Mouse (Mus musculus) MEL (cell line): Measurements from ENCODE around the gene Matn1. TPM values are rescaled to one million over a fixed set of nuclear protein-coding genes. Genes with fewer than 3 reads are reported as not detected.

ENCODE experiments used
- DNase-seq: peaks from one replicate; pipeline ENCODE4 v3.0.0; 2011; ENCODE audit warnings: low read depth, low spot score
- H3K27ac ChIP-seq: 2 replicates; pipeline ENCODE4 v1.5.1; 2012; ENCODE audit warnings: low read depth, mild to moderate bottlenecking, control low read depth, low read length, moderate library complexity; ENCODE audit not compliant: control insufficient read depth
- H3K27me3 ChIP-seq, 2 experiments: fragments of 150-350 bp in 1 of 2; sonication (generic) in 1 of 2; 2 replicates each; pipeline ENCODE4 v1.6.1; 2012; ENCODE audit warnings: low read length in 2 of 2, mild to moderate bottlenecking in 2 of 2, improper control_type of control experiment in 1 of 2, moderate library complexity in 1 of 2; ENCODE audit not compliant: insufficient read depth in 2 of 2, control insufficient read depth in 1 of 2
- H3K36me3 ChIP-seq, 2 experiments: 2 replicates each; pipeline ENCODE4 v1.6.1; 2012 to 2014; ENCODE audit warnings: low read length in 2 of 2, improper control_type of control experiment in 1 of 2, inconsistent platforms in 1 of 2, mild to moderate bottlenecking in 1 of 2; ENCODE audit not compliant: insufficient read depth in 2 of 2, control insufficient read depth in 1 of 2
- H3K4me1 ChIP-seq, 2 experiments: fragments of 150-350 bp in 1 of 2; sonication (generic) in 1 of 2; 2 replicates each; pipeline ENCODE4 v1.6.1; 2012; ENCODE audit warnings: low read length in 2 of 2, improper control_type of control experiment in 1 of 2, mild to moderate bottlenecking in 1 of 2; ENCODE audit not compliant: insufficient read depth in 2 of 2, control insufficient read depth in 1 of 2
- H3K4me3 ChIP-seq, 2 experiments: fragments of 150-350 bp in 1 of 2; sonication (generic) in 1 of 2; 2 replicates each; pipeline ENCODE4 v1.5.1; 2012; ENCODE audit warnings: low read depth in 2 of 2, low read length in 2 of 2, mild to moderate bottlenecking in 2 of 2, moderate library complexity in 2 of 2, control low read depth in 1 of 2, improper control_type of control experiment in 1 of 2; ENCODE audit not compliant: control insufficient read depth in 1 of 2, insufficient read depth in 1 of 2
- H3K79me2 ChIP-seq: 2 replicates; pipeline ENCODE4 v1.6.1; 2012; ENCODE audit warnings: mild to moderate bottlenecking, low read length, moderate library complexity; ENCODE audit not compliant: control insufficient read depth, poor library complexity, insufficient read depth
- H3K9ac ChIP-seq: 2 replicates; pipeline ENCODE4 v1.6.1; 2012; ENCODE audit warnings: low read depth, mild to moderate bottlenecking, control low read depth, low read length, moderate library complexity; ENCODE audit not compliant: control insufficient read depth, poor library complexity, severe bottlenecking
- H3K9me3 ChIP-seq: fragments of 150-350 bp; sonication (generic); replicated peaks from 2 replicates; pipeline ENCODE4 v1.6.1; 2012; ENCODE audit warnings: mild to moderate bottlenecking, low read length, improper control_type of control experiment, moderate library complexity; ENCODE audit not compliant: insufficient read depth
- CHD1 ChIP-seq: IDR thresholded peaks from 2 replicates; pipeline ENCODE4 v1.6.1; 2012; ENCODE audit warnings: low read depth, mild to moderate bottlenecking, inconsistent platforms, low read length, improper control_type of control experiment
- CHD2 ChIP-seq: IDR thresholded peaks from 2 replicates; pipeline ENCODE4 v1.6.1; 2011; ENCODE audit warnings: low read length, improper control_type of control experiment
- CTCF ChIP-seq, 3 experiments: IDR thresholded peaks in 2 of 3; conservative IDR thresholded peaks in 1 of 3; 2 replicates each; pipeline ENCODE4 v1.5.1; 2011 to 2012; ENCODE audit warnings: low read length in 3 of 3, low read depth in 2 of 3, mild to moderate bottlenecking in 2 of 3, improper control_type of control experiment in 1 of 3, inconsistent platforms in 1 of 3, mixed read lengths in 1 of 3, moderate library complexity in 1 of 3; ENCODE audit not compliant: control insufficient read depth in 1 of 3, insufficient read depth in 1 of 3, poor library complexity in 1 of 3, severe bottlenecking in 1 of 3
- ELF1 ChIP-seq: IDR thresholded peaks from 2 replicates; pipeline ENCODE4 v1.6.1; 2014; ENCODE audit warnings: low read depth, mild to moderate bottlenecking, inconsistent platforms, low read length, improper control_type of control experiment, moderate library complexity
- GATA1 ChIP-seq: IDR thresholded peaks from 2 replicates; pipeline ENCODE4 v1.6.1; 2011; ENCODE audit warnings: low read depth, low read length, improper control_type of control experiment
- MAFK ChIP-seq: IDR thresholded peaks from 2 replicates; pipeline ENCODE4 v1.6.1; 2011; ENCODE audit warnings: low read depth, mild to moderate bottlenecking, low read length, improper control_type of control experiment, borderline replicate concordance
- MAX ChIP-seq: IDR thresholded peaks from 2 replicates; pipeline ENCODE4 v1.6.1; 2011; ENCODE audit warnings: low read length, improper control_type of control experiment
- MXI1 ChIP-seq: IDR thresholded peaks from 2 replicates; pipeline ENCODE4 v1.6.1; 2011; ENCODE audit warnings: mild to moderate bottlenecking, low read depth, low read length, improper control_type of control experiment
- MYB ChIP-seq: IDR thresholded peaks from 2 replicates; pipeline ENCODE4 v1.6.1; 2011; ENCODE audit warnings: mild to moderate bottlenecking, low read depth, low read length, improper control_type of control experiment
- NELFE ChIP-seq: IDR thresholded peaks from 2 replicates; pipeline ENCODE4 v1.6.1; 2011; ENCODE audit warnings: low read depth, low read length, improper control_type of control experiment
- POLR2AphosphoS2 ChIP-seq: IDR thresholded peaks from 2 replicates; pipeline ENCODE4 v1.6.1; 2011; ENCODE audit warnings: low read length, improper control_type of control experiment
- POLR2AphosphoS5 ChIP-seq: IDR thresholded peaks from 2 replicates; pipeline ENCODE4 v1.6.1; 2012; ENCODE audit warnings: low read depth, borderline replicate concordance, mild to moderate bottlenecking, inconsistent platforms, low read length, moderate library complexity, mixed read lengths
- TCF12 ChIP-seq: IDR thresholded peaks from 2 replicates; pipeline ENCODE4 v1.6.1; 2014; ENCODE audit warnings: low read depth, mild to moderate bottlenecking, inconsistent platforms, low read length, improper control_type of control experiment, moderate library complexity
- polyA plus RNA-seq, 2 experiments: library from polyadenylated mRNA; stranded (reverse) in 1 of 2; unstranded in 1 of 2; fragments of >175 nt in 1 of 2; fragments of >200 nt in 1 of 2; gene quantifications; 2 replicates each; pipeline versions ENCODE4 v1.2.1 to v1.2.4; 2012; ENCODE audit warnings: low replicate concordance in 2 of 2, low read depth in 1 of 2; ENCODE audit not compliant: insufficient read length in 2 of 2, insufficient read depth in 1 of 2, missing spikeins in 1 of 2
- total RNA-seq: library from RNA; depleted of rRNA; stranded (reverse); fragments of 300-350 nt; gene quantifications from 2 replicates; pipeline ENCODE4 v1.2.3, GENCODE M21; 2012

Gene Matn1
- total and polyA plus RNA-seq, 3 experiments = not detected

DNA sequence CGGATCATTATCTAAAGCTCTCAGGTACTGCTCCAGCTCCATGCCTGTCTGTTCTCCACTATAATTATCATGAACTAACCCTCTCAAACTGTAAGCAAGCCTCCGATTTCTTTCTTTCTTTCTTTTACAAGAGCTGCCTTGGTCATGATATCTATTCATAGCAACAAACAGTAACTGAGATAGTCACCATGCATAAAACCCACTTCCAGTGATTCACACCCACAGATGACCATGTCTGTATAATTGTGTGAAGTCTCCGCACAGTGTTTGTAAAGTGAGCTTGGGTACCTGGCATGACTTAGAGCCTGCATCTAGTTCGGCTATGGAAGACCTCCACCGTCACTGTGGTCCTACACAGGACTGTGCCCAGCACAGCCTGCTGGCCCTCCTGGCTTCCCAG lies 46.8 kb downstream of the Matn1 start:
- no peak overlapping the region for H3K9ac ChIP-seq
- TF ChIP-seq MAX (no peak), NELFE (no peak), TCF12 (no peak), MYB (no peak), POLR2AphosphoS5 (no peak), CHD1 (no peak), ELF1 (no peak), MXI1 (no peak)
- DNase-seq = no peak
- no peaks in the 10 kb centered on the region for H3K79me2 ChIP-seq
- H3K9me3 ChIP-seq = no peaks in the 10 kb centered on the region
- H3K27me3 ChIP-seq = no peaks in the 10 kb centered on the region
- H3K4me3 ChIP-seq = no peak overlapping the region
- H3K4me1 ChIP-seq = no peaks in the 10 kb centered on the region
- H3K27ac ChIP-seq = no peak overlapping the region
- no peaks in the 10 kb centered on the region for H3K36me3 ChIP-seq

DNA sequence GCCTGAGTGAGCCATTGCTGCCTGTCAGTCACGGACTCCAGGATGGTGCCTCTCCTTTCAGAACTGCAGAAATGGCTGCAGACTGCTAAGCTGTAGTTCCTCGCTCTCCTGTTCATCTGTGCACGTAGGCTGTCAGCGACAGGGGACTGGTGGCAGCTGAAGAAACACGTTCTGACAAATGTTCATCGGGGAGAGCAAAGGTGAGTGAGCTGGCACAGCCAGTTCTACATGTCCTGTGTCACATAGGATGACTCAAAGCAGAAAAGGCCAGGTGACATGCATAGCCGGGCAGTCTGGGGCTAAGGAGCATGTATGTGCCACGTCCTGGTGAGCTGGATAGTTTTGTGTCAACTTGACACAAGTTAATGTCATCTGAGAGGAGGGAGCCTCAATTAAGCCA lies 50.4 kb downstream of the Matn1 start:
- H3K9ac ChIP-seq = no peak overlapping the region
- TF ChIP-seq POLR2AphosphoS2 = no peak
- no peaks in the 10 kb centered on the region for H3K79me2 ChIP-seq
- no peaks in the 10 kb centered on the region for H3K36me3 ChIP-seq
- no peak overlapping the region for H3K27ac ChIP-seq
- no peak for DNase-seq
- no peaks in the 10 kb centered on the region for H3K4me1 ChIP-seq
- no peak overlapping the region for H3K4me3 ChIP-seq
- no peaks in the 10 kb centered on the region for H3K27me3 ChIP-seq
- no peaks in the 10 kb centered on the region for H3K9me3 ChIP-seq

DNA sequence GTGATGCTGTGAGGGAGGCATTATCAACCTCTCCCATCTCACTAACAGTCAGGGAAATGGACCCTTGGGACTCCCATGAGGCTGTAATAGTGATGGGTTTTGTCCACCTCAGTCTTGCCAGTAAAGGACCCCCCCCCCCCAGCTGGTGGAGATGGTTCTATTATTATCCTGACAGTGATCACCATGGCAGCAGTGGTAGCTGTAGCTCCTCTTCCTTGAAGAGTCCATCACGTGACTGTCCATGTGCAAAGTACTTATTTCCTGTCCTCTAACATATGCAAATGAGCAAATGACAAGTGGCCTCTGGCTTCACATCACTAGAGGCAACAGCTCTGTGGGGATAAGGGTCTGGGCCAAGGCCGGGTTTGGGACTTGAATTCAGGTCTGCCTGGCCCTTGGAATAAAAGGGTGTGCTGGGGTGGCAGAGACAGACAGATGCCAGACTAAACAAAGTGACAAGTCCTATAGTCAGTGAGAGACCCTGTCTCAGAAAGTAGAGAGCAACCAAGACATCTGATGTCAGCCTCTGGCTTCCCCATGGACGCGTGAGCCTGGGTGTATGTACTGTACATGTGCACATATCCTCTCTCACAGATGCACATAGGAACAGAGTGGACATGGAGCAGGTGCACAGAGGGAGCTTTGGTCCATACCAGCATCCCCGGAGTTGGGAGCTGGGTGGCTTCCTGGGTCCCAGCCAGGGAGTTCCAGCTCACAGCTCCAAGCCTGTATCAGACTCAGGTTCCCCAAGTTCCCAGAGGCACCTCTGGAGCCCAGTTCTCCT lies 55.8 kb downstream of the Matn1 start:
- no peaks in the 10 kb centered on the region for H3K36me3 ChIP-seq
- TF ChIP-seq MAFK (no peak), CHD2 (no peak), GATA1 (no peak), POLR2AphosphoS2 (no peak), CTCF (IDR thresholded peaks at IDR 0.05 in 2 of 3, conservative IDR thresholded peaks at IDR 0.05 in 1 of 3; ENCODE audit: control insufficient read depth in 1 of 3, insufficient read depth in 1 of 3, low read depth in 2 of 3, low read length in 3 of 3, poor library complexity in 1 of 3, severe bottlenecking in 1 of 3) (no peak), POLR2AphosphoS5 (no peak)
- H3K9ac ChIP-seq = no peak overlapping the region
- H3K79me2 ChIP-seq = no peaks in the 10 kb centered on the region
- no peak overlapping the region for H3K27ac ChIP-seq
- H3K27me3 ChIP-seq = no peaks in the 10 kb centered on the region
- H3K4me3 ChIP-seq = no peak overlapping the region
- no peaks in the 10 kb centered on the region for H3K9me3 ChIP-seq
- DNase-seq = no peak
- no peaks in the 10 kb centered on the region for H3K4me1 ChIP-seq
